Mouse (Mus musculus) midbrain, embryonic 16.5 days (tissue): Measurements from ENCODE around the gene Ms4a15. TPM values are rescaled to one million over a fixed set of nuclear protein-coding genes. Genes with fewer than 3 reads are reported as not detected.

Experiments
- ATAC-seq: fragments of 200-750 bp; cut with Nextera tagmentation; 2 replicates; pipeline ENCODE4 v1.8.0; 2017; ENCODE audit warnings: moderate TSS enrichment
- H3K27ac ChIP-seq: fragments of 300-500 bp; sonication (generic); 2 replicates; pipeline ENCODE4 v1.5.1; 2014; ENCODE audit warnings: mild to moderate bottlenecking, low read length, mixed read lengths
- H3K27me3 ChIP-seq: fragments of 300-500 bp; sonication (generic); 2 replicates; pipeline ENCODE4 v1.6.1; 2014; ENCODE audit warnings: low read depth, low read length, mixed read lengths; ENCODE audit not compliant: control insufficient read depth, insufficient read depth
- H3K36me3 ChIP-seq: fragments of 300-500 bp; sonication (generic); 2 replicates; pipeline ENCODE4 v1.6.1; 2014; ENCODE audit warnings: mild to moderate bottlenecking, low read length, moderate library complexity, mixed read lengths; ENCODE audit not compliant: control insufficient read depth, insufficient read depth
- H3K4me1 ChIP-seq: fragments of 300-500 bp; sonication (generic); 2 replicates; pipeline ENCODE4 v1.6.1; 2014; ENCODE audit warnings: mild to moderate bottlenecking, low read length, mixed read lengths; ENCODE audit not compliant: control insufficient read depth, insufficient read depth
- H3K4me2 ChIP-seq: fragments of 300-500 bp; sonication (generic); 2 replicates; pipeline ENCODE4 v1.6.1; 2014; ENCODE audit warnings: mild to moderate bottlenecking, low read length, mixed read lengths
- H3K4me3 ChIP-seq: fragments of 300-500 bp; sonication (generic); 2 replicates; pipeline ENCODE4 v1.5.1; 2014; ENCODE audit warnings: low read depth, mild to moderate bottlenecking, low read length, moderate library complexity, mixed read lengths
- H3K9ac ChIP-seq: fragments of 300-500 bp; sonication (generic); 2 replicates; pipeline ENCODE4 v1.6.1; 2014; ENCODE audit warnings: low read depth, low read length, mixed read lengths
- H3K9me3 ChIP-seq: fragments of 300-500 bp; sonication (generic); replicated peaks from 2 replicates; pipeline ENCODE4 v1.6.1; 2014; ENCODE audit warnings: mild to moderate bottlenecking, low read length, mixed read lengths; ENCODE audit not compliant: control insufficient read depth, poor library complexity, severe bottlenecking
- WGBS: fragments of 180-500 bp; shearing (Covaris S2); extraction: QIAGEN DNeasy Blood & Tissue Kit; methylation state at CpG from one replicate; pipeline ENCODE4 v1.1.7; 2014; 5-methylcytosine and 5-hydroxymethylcytosine counted together
- polyA plus RNA-seq: library from polyadenylated mRNA; unstranded; fragments of >200 nt; fragmentation: Nextera tagmentation; extraction: Ambion mirVana; gene quantifications from 2 replicates; pipeline ENCODE4 v1.2.1, GENCODE M21; 2015

Gene Ms4a15
- polyA plus RNA-seq, 1 experiment from 2014 or later = not detected

DNA sequence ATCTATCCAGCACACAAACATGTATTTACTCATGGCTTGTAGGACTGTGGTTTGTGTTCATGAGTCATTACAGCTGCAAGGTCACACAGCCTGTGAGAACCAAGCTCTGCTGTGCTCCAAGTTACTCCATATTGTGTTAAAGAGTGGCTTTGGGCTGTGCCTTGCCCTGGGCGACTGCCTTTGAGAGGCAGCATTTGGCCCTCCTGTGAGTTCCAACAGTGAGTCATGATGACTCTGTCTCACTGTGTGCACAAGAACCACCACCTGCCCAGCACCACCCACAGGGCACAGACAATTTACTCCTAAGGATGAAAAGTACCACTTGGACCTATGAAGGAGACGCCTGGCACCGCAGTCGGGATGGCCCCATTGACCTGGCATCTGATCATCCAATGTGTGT, 7.2 kb downstream of the Ms4a15 start:
- WGBS = 94% methylated on average over 4 of the region's 4 CpGs
- no peak overlapping the region for H3K4me3 ChIP-seq
- no peak overlapping the region for H3K27ac ChIP-seq
- no peaks in the 10 kb centered on the region for H3K36me3 ChIP-seq
- no peak overlapping the region for H3K9ac ChIP-seq
- no peak for ATAC-seq
- no peaks in the 10 kb centered on the region for H3K9me3 ChIP-seq
- no peak overlapping the region for H3K4me2 ChIP-seq
- no peaks in the 10 kb centered on the region for H3K4me1 ChIP-seq
- no peaks in the 10 kb centered on the region for H3K27me3 ChIP-seq

GRCm38 (mm10) chr19:10984551-10984950, 8.5 kb downstream of the Ms4a15 start:
- H3K36me3 ChIP-seq = no peaks in the 10 kb centered on the region
- no peaks in the 10 kb centered on the region for H3K27me3 ChIP-seq
- no peak overlapping the region for H3K4me2 ChIP-seq
- H3K9ac ChIP-seq = no peak overlapping the region
- H3K27ac ChIP-seq = no peak overlapping the region
- H3K4me3 ChIP-seq = no peak overlapping the region
- WGBS = 85% methylated on average over 13 of the region's 13 CpGs
- ATAC-seq = no peak
- H3K9me3 ChIP-seq = no peaks in the 10 kb centered on the region
- H3K4me1 ChIP-seq = no peaks in the 10 kb centered on the region

- Histone ChIP-seq H3K9ac (no peak overlapping the region), H3K36me3 (no peaks in the 10 kb centered on the region), H3K27me3 (no peaks in the 10 kb centered on the region), H3K4me3 (no peak overlapping the region), H3K4me2 (no peak overlapping the region), H3K27ac (no peak overlapping the region), H3K4me1 (no peaks in the 10 kb centered on the region), H3K9me3 (no peaks in the 10 kb centered on the region)
- 27% methylated on average over 14 of the region's 14 CpGs for WGBS
- no peak for ATAC-seq
Measured at GRCm38 (mm10) chr19:10983146-10983545, 9.9 kb downstream of the Ms4a15 start.

GRCm38 (mm10) chr19:10980210-10980609, 12.8 kb downstream of the Ms4a15 start:
- Histone ChIP-seq H3K27me3 (no peaks in the 10 kb centered on the region), H3K27ac (no peak overlapping the region), H3K9ac (no peak overlapping the region), H3K4me1 (no peaks in the 10 kb centered on the region), H3K9me3 (no peaks in the 10 kb centered on the region), H3K4me3 (no peak overlapping the region), H3K36me3 (no peaks in the 10 kb centered on the region), H3K4me2 (no peak overlapping the region)
- no peak for ATAC-seq
- 93% methylated on average over 5 of the region's 5 CpGs for WGBS

DNA sequence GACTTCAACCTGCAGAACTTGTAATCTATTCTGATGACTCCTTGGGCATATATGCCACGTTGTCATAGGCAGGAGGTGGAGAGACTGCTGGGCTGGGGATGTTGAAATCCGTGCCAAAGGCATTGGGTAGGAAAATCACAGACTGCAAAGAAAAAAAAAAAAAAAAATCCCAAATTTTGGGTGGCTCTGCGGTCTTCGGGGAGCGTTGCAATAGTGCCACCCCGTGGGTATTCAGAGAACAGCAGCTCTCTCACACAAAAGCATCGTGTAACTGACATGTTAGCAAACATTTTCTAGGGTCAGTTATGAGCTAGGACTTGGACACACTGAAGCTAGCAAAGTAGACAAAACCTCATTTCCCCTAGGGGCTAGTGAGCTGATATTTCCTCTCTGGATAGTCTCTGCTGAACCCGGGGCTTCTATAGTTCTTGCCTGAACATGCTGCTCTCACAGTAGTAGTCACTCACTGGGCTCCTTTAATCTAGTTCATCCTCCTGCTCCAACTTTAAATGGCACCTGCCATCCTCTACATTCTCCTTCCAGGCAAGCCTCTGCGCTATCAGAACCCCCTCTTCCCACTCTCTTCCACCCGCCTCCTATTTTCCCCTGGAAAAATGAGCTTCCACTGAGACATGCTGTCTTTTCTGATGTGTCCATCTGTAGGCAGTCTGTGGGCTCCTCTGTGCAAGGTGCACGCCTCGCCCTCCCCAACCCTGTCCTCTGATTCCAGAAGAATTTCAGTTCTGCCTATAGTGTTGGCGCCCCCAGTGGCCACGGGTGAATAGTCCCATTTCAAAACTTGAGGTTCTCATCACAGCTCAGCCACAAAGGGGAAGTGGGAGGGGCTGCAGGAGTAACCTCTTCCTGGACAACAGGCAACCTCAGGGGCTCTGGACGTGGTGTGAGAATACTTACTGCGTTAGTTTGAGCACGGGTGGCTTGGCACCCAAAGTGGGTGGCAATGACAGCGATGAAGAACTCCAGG, 13.6 kb downstream of the Ms4a15 start:
- Histone ChIP-seq H3K36me3 (no peaks in the 10 kb centered on the region), H3K27ac (no peak overlapping the region), H3K9ac (no peak overlapping the region), H3K4me1 (no peaks in the 10 kb centered on the region), H3K4me2 (peak overlapping the region; percentile 33), H3K27me3 (no peaks in the 10 kb centered on the region), H3K9me3 (no peaks in the 10 kb centered on the region), H3K4me3 (no peak overlapping the region)
- peak; percentile 64 for ATAC-seq
- WGBS = 13% methylated on average over 18 of the region's 18 CpGs

DNA sequence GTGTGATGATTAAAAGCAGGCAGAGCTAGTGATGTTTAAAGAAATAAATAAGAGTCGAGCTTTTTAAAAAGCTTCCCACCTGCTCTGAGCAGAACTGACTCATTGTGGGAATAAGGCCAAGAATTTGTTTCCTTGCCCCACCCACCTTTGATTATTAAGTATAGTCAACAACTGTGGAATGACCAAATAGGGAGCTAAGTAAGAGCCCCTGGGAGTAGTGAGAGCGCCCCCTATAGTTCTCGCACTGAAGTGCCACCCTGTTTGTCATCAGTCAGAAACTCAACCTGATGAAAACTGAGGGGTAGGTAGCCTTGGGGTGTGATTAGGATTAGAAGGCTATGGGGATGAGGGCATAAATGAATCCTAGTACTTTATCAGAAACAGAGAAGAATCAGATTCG, 16.7 kb downstream of the Ms4a15 start:
- Histone ChIP-seq H3K27me3 (no peaks in the 10 kb centered on the region), H3K4me2 (no peak overlapping the region), H3K9ac (no peak overlapping the region), H3K9me3 (no peaks in the 10 kb centered on the region), H3K36me3 (no peaks in the 10 kb centered on the region), H3K27ac (no peak overlapping the region), H3K4me1 (no peaks in the 10 kb centered on the region), H3K4me3 (no peak overlapping the region)
- 56% methylated on average over 4 of the region's 4 CpGs for WGBS
- ATAC-seq = no peak

GRCm38 (mm10) chr19:10975187-10975586, 17.9 kb downstream of the Ms4a15 start:
- ATAC-seq = no peak
- WGBS = 86% methylated on average over 2 of the region's 2 CpGs
- Histone ChIP-seq H3K9ac (no peak overlapping the region), H3K4me1 (no peaks in the 10 kb centered on the region), H3K27me3 (no peaks in the 10 kb centered on the region), H3K36me3 (no peaks in the 10 kb centered on the region), H3K9me3 (no peaks in the 10 kb centered on the region), H3K4me2 (no peak overlapping the region), H3K4me3 (no peak overlapping the region), H3K27ac (no peak overlapping the region)

- H3K4me2 ChIP-seq = no peak within 1 kb of the TSS
- no peak within 1 kb of the TSS for H3K4me3 ChIP-seq
- WGBS = 68% methylated on average over 4 of the region's 4 CpGs
- no peaks in the 10 kb centered on the region for H3K4me1 ChIP-seq
- no peak for ATAC-seq
- no peaks in the 10 kb centered on the region for H3K36me3 ChIP-seq
- no peak within 1 kb of the TSS for H3K27ac ChIP-seq
- no peaks in the 10 kb centered on the region for H3K9me3 ChIP-seq
- H3K27me3 ChIP-seq = no peaks in the 10 kb centered on the region
- no peak within 1 kb of the TSS for H3K9ac ChIP-seq
Measured at GRCm38 (mm10) chr19:10974238-10974865, 18.7 kb downstream of the Ms4a15 start, which contains the start of gene Ms4a10. TSS of gene Ms4a10 (minus strand) at chr19:10974670.

- Histone ChIP-seq H3K27me3 (no peaks in the 10 kb centered on the region), H3K9me3 (no peaks in the 10 kb centered on the region), H3K27ac (no peak overlapping the region), H3K4me3 (no peak overlapping the region), H3K9ac (no peak overlapping the region), H3K4me2 (no peak overlapping the region), H3K36me3 (no peaks in the 10 kb centered on the region), H3K4me1 (no peaks in the 10 kb centered on the region)
- 66% methylated on average over 2 of the region's 2 CpGs for WGBS
- no peak for ATAC-seq
Measured at GRCm38 (mm10) chr19:10973187-10973586, 19.9 kb downstream of the Ms4a15 start.
